Mouse (Mus musculus): ENCODE results near the gene Ccdc124. TPM values are rescaled to one million over a fixed set of nuclear protein-coding genes. Genes with fewer than 3 reads are reported as not detected.

Ccdc124 gene
- polyA plus RNA-seq, 1 experiment, result 26.5 TPM

DNA sequence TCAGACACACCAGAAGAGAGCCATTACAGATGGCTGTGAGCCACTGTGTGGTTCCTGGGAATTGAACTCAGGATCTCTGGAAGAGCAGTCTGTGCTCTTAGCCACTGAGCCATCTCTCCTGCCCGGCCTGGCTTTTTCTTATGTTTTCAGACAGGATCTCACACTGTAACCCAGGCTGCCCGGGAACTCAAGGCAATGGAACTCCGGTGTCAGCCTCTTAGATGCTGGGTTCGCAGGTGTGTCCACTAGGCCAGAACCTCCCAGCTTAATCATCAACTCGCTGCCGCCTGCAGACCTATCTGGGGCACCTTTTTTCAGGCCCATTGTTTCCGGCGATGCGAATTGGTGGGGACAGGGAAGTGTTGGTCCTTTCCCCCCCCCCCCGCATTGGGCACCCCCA, 33.1 kb downstream of the Ccdc124 start:
- H3K4me3 ChIP-seq (ENCODE audit: extremely low read depth, insufficient read depth, insufficient read length), result no peak overlapping the region

DNA sequence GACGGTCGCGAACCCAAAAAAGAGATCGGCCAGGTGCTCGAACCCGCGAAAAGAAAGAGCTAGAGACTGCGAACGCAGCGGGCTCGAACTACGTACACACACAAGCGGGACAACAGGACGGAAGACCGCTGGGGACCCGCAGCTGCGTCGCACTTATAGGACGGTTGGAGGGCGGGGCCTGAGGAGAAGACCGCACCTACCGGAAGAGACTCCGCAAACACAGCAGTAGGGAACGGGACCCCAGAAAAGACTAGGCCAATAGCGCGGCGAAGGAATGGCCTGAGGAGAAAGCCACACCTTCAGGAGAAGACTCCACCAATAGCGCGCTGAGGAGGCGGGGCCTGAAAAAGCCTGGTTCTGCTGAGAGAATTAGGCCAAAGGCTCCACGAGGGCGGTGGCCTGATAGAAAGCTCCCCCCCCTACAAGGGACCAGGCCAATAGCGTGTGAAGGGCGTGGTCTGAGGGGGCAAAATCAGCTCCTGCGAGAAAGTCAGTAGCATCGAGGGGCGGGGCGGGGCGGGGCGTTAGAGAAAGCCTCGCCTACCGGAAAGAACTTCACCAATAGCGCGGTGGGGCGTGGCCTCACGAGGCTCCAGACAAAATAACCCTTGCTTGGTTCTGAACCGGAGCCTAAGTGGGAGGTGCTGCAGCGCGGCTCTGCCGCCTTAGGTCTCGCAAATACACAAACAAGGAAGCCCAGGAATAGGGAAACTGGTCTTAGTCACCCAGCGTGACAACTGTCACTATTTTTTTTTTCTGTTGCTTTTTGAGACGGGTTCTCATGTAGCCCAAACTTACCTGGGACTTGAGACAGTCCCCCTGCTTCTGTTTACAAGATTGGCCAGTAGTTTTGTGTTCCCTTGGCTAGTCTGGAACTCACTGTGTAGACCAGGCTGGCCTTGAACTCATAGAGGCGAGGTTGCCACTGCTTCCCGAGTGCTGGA, 34.1 kb downstream of the Ccdc124 start, which contains the start of gene Arrdc2:
TSS of gene Arrdc2 (minus strand) at position 313 of the 944 bp plus-strand sequence.
- H3K27me3 ChIP-seq (ENCODE audit: control insufficient read depth, insufficient read depth, low read length), result no peaks in the 10 kb centered on the region
- H3K36me3 ChIP-seq (ENCODE audit: control insufficient read depth, insufficient read depth, low read length), result peaks cover 16% of the 10 kb centered on the region
- peak within 1 kb of the TSS; percentile 70 for H3K4me3 ChIP-seq (ENCODE audit: extremely low read depth, insufficient read depth, insufficient read length)
- WGBS, result 2% methylated on average over 55 of the region's 55 CpGs
- H3K4me1 ChIP-seq (ENCODE audit: control insufficient read depth, insufficient read depth, insufficient read length), result peaks cover 3% of the 10 kb centered on the region; the same call in 1 of the 2 replicates
- TF ChIP-seq POLR2A (IDR thresholded peaks at IDR 0.05; ENCODE audit: low read depth, low read length), result peak; percentile 98
- no peak for TF ChIP-seq CTCF (IDR thresholded peaks at IDR 0.05; ENCODE audit: extremely low read depth, insufficient read depth, insufficient read length, insufficient replicate concordance)
- peak within 1 kb of the TSS; percentile 94 for H3K27ac ChIP-seq (ENCODE audit: insufficient read depth, low read length)
- peak; percentile 97 to 100 for DNase-seq (ENCODE audit: low read depth in 1 of 2, low spot score in 2 of 2)

More for the DNA sequence above, 33.1 kb downstream of the Ccdc124 start:
- no peak for DNase-seq (ENCODE audit: low read depth in 1 of 2, low spot score in 2 of 2)
- peaks cover 3% of the 10 kb centered on the region; the same call in 1 of the 2 replicates for H3K4me1 ChIP-seq (ENCODE audit: control insufficient read depth, insufficient read depth, insufficient read length)
- H3K36me3 ChIP-seq (ENCODE audit: control insufficient read depth, insufficient read depth, low read length), result peaks cover 13% of the 10 kb centered on the region
- H3K27ac ChIP-seq (ENCODE audit: insufficient read depth, low read length), result no peak overlapping the region; the same call in 1 of the 2 replicates
- H3K27me3 ChIP-seq (ENCODE audit: control insufficient read depth, insufficient read depth, low read length), result no peaks in the 10 kb centered on the region
- 53% methylated on average over 10 of the region's 10 CpGs for WGBS
- TF ChIP-seq POLR2A (IDR thresholded peaks at IDR 0.05; ENCODE audit: low read depth, low read length) (no peak), CTCF (IDR thresholded peaks at IDR 0.05; ENCODE audit: extremely low read depth, insufficient read depth, insufficient read length, insufficient replicate concordance) (no peak)

DNA sequence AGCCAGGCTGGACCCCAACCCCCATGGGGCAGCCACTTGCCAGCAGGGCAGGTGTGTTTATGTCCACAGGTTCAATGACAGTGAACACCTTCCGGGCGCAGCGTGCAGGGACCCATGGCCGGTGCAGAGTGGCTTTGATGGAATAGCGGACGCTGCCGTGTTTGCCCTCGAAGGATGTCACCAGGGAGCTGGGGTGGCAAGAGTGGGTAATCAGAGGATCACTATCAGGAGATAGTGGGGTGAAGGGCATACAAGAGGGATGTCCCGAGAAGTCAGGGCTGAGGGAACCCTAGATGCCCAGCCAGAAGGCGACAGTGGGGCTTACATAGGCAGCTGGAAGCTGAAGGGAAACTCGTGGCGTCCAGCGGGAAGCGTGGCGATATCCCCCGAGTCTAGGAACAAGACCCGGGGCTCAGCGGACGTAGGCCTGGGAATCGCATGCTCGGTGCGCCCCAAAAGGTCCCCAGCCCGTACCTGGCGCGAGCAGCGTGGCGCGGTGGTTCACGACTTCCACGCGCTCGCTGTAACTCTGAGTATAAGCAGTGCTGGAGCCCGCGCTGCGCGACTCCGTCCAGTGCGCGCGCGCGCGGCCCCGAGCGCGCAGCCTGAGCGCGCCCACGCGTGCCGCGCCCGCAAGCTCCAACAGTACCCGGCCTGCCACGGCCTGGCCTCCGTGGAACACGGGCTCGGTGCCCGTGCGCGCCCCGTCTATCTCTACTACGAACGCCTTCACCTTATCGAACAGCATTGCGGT, 34.9 kb downstream of the Ccdc124 start:
- peaks cover 16% of the 10 kb centered on the region for H3K36me3 ChIP-seq (ENCODE audit: control insufficient read depth, insufficient read depth, low read length)
- DNase-seq (ENCODE audit: low read depth in 1 of 2, low spot score in 2 of 2), result no peak
- 1% methylated on average over 66 of the region's 66 CpGs for WGBS
- H3K27ac ChIP-seq (ENCODE audit: insufficient read depth, low read length), result peak overlapping the region; percentile 94
- TF ChIP-seq POLR2A (IDR thresholded peaks at IDR 0.05; ENCODE audit: low read depth, low read length), result no peak
- TF ChIP-seq CTCF (IDR thresholded peaks at IDR 0.05; ENCODE audit: extremely low read depth, insufficient read depth, insufficient read length, insufficient replicate concordance), result no peak
- H3K4me1 ChIP-seq (ENCODE audit: control insufficient read depth, insufficient read depth, insufficient read length), result peaks cover 5% of the 10 kb centered on the region; the same call in 1 of the 2 replicates
- H3K27me3 ChIP-seq (ENCODE audit: control insufficient read depth, insufficient read depth, low read length), result no peaks in the 10 kb centered on the region
- peak overlapping the region; percentile 70 for H3K4me3 ChIP-seq (ENCODE audit: extremely low read depth, insufficient read depth, insufficient read length)

DNA sequence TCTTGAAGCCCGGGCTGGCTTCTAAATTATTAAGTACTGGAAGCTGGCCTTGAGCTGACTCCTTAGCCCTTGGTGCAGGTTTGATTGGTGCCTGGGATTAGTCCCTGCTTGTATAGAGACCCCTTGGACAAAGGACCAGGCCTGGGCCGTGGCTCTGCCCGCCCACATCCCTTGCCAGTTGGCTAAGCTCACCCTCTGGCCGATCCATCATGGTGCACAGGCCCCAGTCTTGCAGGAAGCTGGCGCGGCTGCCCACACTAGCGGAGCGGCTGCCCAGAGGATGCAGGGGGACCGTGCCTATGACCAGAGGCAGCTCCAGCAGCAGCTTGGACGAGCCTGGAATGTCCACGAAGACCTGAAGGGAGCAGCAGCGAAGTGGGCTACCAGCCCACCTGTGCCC, 37.1 kb downstream of the Ccdc124 start:
- H3K36me3 ChIP-seq (ENCODE audit: control insufficient read depth, insufficient read depth, low read length), result peaks cover 16% of the 10 kb centered on the region
- no peak overlapping the region for H3K4me3 ChIP-seq (ENCODE audit: extremely low read depth, insufficient read depth, insufficient read length)
- TF ChIP-seq CTCF (IDR thresholded peaks at IDR 0.05; ENCODE audit: extremely low read depth, insufficient read depth, insufficient read length, insufficient replicate concordance) (no peak), POLR2A (IDR thresholded peaks at IDR 0.05; ENCODE audit: low read depth, low read length) (no peak)
- H3K4me1 ChIP-seq (ENCODE audit: control insufficient read depth, insufficient read depth, insufficient read length), result peaks cover 17% of the 10 kb centered on the region; the same call in 1 of the 2 replicates
- no peaks in the 10 kb centered on the region for H3K27me3 ChIP-seq (ENCODE audit: control insufficient read depth, insufficient read depth, low read length)
- no peak overlapping the region for H3K27ac ChIP-seq (ENCODE audit: insufficient read depth, low read length)
- 93% methylated on average over 12 of the region's 12 CpGs for WGBS
- no peak for DNase-seq (ENCODE audit: low read depth in 1 of 2, low spot score in 2 of 2)

DNA sequence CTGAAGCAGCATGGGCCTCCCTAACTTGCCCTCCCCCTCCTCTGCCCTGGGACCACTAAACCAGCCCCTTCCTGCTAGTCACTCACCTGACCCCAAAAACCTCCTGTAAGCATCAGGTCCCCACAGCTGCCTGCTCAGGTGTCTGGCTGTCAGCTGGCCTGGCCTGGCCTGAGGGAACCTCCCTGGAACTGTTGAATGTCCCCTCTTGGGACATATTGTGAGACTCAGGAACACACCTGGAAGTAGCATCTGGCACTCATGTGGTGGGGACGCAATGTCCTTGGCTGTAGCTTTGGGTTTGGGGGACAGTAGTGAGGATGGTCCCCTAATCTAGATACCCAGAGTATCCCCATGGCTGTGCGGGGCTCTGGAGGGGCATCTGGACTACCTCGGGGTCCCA, 39.7 kb downstream of the Ccdc124 start:
- no peak overlapping the region; the same call in 1 of the 2 replicates for H3K27ac ChIP-seq (ENCODE audit: insufficient read depth, low read length)

DNA sequence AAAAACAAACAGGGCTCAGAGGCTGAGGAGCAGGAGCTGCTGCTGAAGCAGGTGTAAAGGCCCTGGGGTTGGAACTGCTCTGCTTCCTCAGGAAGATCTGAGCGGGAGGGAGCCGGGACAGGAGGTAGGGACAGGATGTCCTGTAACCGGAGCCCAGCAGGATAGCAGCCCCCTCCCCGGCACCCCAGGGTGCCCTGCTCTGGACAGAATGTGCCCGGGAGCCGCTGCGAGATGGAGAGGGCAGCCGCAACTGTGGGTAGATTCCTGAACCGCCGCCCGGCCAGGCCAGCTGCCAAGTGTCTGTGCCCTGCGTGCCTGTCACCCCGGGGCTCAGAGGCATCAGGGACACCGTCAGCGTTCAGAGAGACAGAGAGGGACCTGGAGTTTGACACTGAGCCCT, 40.2 kb downstream of the Ccdc124 start:
- no peak for DNase-seq (ENCODE audit: low read depth in 1 of 2, low spot score in 2 of 2)
- 53% methylated on average over 15 of the region's 15 CpGs for WGBS

More for the DNA sequence above, 39.7 kb downstream of the Ccdc124 start:
- Histone ChIP-seq H3K4me3 (ENCODE audit: extremely low read depth, insufficient read depth, insufficient read length) (no peak overlapping the region), H3K36me3 (ENCODE audit: control insufficient read depth, insufficient read depth, low read length) (peaks cover 16% of the 10 kb centered on the region), H3K27me3 (ENCODE audit: control insufficient read depth, insufficient read depth, low read length) (no peaks in the 10 kb centered on the region), H3K4me1 (ENCODE audit: control insufficient read depth, insufficient read depth, insufficient read length) (peaks cover 14% of the 10 kb centered on the region; the same call in 1 of the 2 replicates)
- 96% methylated on average over 3 of the region's 3 CpGs for WGBS
- TF ChIP-seq CTCF (IDR thresholded peaks at IDR 0.05; ENCODE audit: extremely low read depth, insufficient read depth, insufficient read length, insufficient replicate concordance) (no peak), POLR2A (IDR thresholded peaks at IDR 0.05; ENCODE audit: low read depth, low read length) (no peak)
- no peak for DNase-seq (ENCODE audit: low read depth in 1 of 2, low spot score in 2 of 2)

More for the DNA sequence above, 40.2 kb downstream of the Ccdc124 start:
- no peaks in the 10 kb centered on the region for H3K27me3 ChIP-seq (ENCODE audit: control insufficient read depth, insufficient read depth, low read length)
- peak overlapping the region; percentile 85 for H3K27ac ChIP-seq (ENCODE audit: insufficient read depth, low read length)
- peak overlapping the region; percentile 22; the same call in 1 of the 2 replicates for H3K4me3 ChIP-seq (ENCODE audit: extremely low read depth, insufficient read depth, insufficient read length)
- peaks cover 16% of the 10 kb centered on the region for H3K36me3 ChIP-seq (ENCODE audit: control insufficient read depth, insufficient read depth, low read length)
- H3K4me1 ChIP-seq (ENCODE audit: control insufficient read depth, insufficient read depth, insufficient read length), result peaks cover 14% of the 10 kb centered on the region; the same call in 1 of the 2 replicates
- TF ChIP-seq CTCF (IDR thresholded peaks at IDR 0.05; ENCODE audit: extremely low read depth, insufficient read depth, insufficient read length, insufficient replicate concordance) (no peak), POLR2A (IDR thresholded peaks at IDR 0.05; ENCODE audit: low read depth, low read length) (no peak)
